Mouse (Mus musculus) cortical plate, adult 2 months (tissue): ENCODE measurements around the gene Tdo2. TPM values are rescaled to one million over a fixed set of nuclear protein-coding genes. Genes with fewer than 3 reads are reported as not detected.

Experiments used
- H3K27ac ChIP-seq: fragments of 200-500 bp; 2 replicates; pipeline ENCODE4 v1.5.1; 2012; ENCODE audit warnings: low read length, control low read depth, inconsistent platforms; ENCODE audit not compliant: insufficient read depth
- H3K4me1 ChIP-seq: fragments of 200-500 bp; 2 replicates; pipeline ENCODE4 v1.6.1; 2011; ENCODE audit warnings: low read length; ENCODE audit not compliant: control insufficient read depth, insufficient read depth
- H3K4me3 ChIP-seq: fragments of 200-500 bp; 2 replicates; pipeline ENCODE4 v1.5.1; 2011; ENCODE audit warnings: mild to moderate bottlenecking, low read length, control low read depth; ENCODE audit not compliant: insufficient read depth
- CTCF ChIP-seq: fragments of 200-500 bp; IDR thresholded peaks from 2 replicates; pipeline ENCODE4 v1.5.1; 2011; ENCODE audit warnings: mild to moderate bottlenecking, control low read depth, low read length; ENCODE audit not compliant: insufficient read depth; ENCODE audit errors: extremely low read depth
- POLR2A ChIP-seq: fragments of 200-500 bp; IDR thresholded peaks from 2 replicates; pipeline ENCODE4 v1.6.1; 2011; ENCODE audit warnings: mild to moderate bottlenecking, low read length, control low read depth; ENCODE audit not compliant: insufficient read depth; ENCODE audit errors: extremely low read depth
- polyA plus RNA-seq: library from polyadenylated mRNA; depleted of rRNA; stranded (reverse); fragments of >200 nt; gene quantifications from 2 replicates; pipeline ENCODE4 v1.2.3, GENCODE M21; 2012; rRNA removed

Gene Tdo2
- polyA plus RNA-seq = 0.52 and 1.6 TPM in 2 replicates

DNA sequence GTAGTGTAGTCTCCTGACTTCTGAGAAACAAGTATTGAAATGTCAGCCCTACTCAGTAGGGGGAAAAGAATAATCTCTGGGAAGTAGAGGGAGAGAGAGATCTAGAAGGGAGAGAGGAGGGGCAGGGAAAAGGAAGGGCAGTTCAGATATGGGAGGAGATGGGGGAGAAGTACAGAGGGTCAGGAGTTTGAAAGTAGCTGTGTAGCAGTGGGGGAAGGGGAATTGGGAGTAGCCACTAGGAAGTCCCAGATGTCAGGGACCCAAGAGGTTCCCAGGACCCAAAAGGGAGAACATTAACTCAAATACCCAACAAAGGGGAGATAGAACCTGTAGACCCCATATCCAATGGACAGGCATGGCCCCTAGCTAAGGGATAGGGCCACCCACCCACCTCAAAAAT is at the start of gene Tdo2:
TSS of gene Tdo2 (minus strand) at position 101 of the 400 bp plus-strand sequence.
- Histone ChIP-seq H3K4me1 (no peaks in the 10 kb centered on the region), H3K4me3 (no peak within 1 kb of the TSS), H3K27ac (no peak within 1 kb of the TSS)
- no peak for TF ChIP-seq CTCF
- TF ChIP-seq POLR2A = no peak

DNA sequence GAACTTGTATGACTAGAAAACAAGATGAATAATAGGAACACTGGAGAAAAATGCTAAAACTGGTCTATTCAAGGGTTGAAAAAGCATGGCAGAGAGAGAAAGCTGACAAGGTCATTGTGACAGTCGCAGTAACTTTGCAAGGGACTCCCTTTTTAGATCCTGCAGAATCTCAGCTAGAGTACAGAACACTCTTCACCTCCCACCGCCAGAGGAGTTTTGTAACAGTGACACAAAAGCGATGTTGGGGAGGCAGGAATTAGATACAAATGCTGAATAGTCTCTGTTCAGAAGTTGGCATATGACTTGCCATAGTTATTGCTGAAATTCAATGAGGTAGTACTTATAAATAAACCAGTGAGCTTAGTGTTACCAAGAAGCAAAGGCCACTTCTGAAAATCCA is 47.1 kb upstream of the Tdo2 start:
- Histone ChIP-seq H3K4me1 (no peaks in the 10 kb centered on the region; the same call in 1 of the 2 replicates), H3K27ac (no peak overlapping the region), H3K4me3 (no peak overlapping the region)
- TF ChIP-seq POLR2A (no peak), CTCF (no peak)

DNA sequence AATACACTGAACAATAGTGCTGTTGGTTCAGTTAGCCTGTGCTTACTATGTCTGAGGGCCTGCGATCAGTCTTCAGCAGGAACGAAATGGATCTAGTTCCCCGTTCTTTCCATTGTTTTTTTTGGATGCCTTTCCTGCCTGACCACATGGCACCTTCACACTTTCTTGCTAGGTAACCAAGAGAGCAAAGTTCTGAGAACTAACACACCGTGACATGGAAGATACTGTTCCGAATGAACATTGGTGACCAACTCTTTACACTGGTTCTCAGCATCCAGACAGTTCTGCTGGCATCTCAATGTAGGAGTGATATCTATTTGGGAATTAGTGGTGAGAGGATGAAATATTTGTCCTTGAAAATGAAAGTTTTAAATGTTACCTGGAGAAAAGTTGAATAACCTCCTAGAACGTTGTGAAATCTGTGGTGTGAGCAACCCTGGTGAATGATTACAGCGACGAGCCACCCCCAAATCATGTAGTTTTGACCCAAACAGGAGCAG is 46.5 kb upstream of the Tdo2 start:
- Histone ChIP-seq H3K4me1 (no peaks in the 10 kb centered on the region; the same call in 1 of the 2 replicates), H3K27ac (no peak overlapping the region), H3K4me3 (no peak overlapping the region)
- TF ChIP-seq CTCF (no peak), POLR2A (no peak)

DNA sequence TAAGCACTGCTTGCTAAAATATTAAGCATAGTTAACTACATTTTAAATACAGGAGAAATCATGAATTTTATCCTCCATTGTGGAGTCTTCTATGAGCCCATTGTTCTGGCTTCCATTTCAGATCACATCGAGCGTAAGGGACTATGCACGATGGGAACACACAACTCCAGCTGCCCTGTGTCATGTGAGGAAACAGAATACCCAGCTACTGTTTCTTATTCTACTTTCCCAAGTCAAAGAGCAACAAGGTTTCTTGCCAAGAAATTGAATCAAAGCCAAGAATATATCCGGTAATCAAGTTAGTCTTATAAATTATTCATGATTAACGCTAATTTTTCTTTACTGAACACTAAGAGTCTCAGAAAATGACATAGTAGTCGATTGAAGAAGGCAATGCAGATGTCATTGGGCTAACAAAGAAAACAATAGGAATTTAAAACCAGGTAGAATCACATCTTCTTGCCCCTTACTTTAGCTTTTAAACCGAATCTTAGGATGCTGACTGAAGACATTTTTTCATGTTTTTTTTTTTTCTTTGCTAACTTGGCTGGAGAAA is 38.2 kb upstream of the Tdo2 start:
- no peak overlapping the region for H3K4me3 ChIP-seq
- H3K27ac ChIP-seq = no peak overlapping the region
- H3K4me1 ChIP-seq = no peaks in the 10 kb centered on the region; the same call in 1 of the 2 replicates
- no peak for TF ChIP-seq CTCF
- no peak for TF ChIP-seq POLR2A

DNA sequence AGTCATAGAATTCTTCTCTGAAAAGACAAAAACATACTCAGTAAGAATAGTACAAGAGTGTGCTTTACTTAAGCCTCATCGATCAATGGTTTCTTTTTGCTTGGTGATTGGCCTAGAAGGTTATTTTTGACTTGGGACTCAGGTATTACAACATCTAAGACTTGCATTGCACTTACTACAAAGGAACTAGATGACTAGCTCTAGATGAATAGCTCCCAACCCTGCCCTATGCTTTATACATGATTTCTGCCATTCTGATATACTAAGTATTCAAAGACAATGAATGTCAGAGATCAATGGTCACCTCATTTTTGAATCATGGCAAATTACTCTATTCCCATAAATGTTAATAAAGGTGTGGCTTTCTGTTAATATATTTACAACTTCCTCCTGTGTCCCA is 31.0 kb upstream of the Tdo2 start:
- Histone ChIP-seq H3K4me1 (no peaks in the 10 kb centered on the region), H3K27ac (no peak overlapping the region), H3K4me3 (no peak overlapping the region)
- TF ChIP-seq CTCF = no peak

DNA sequence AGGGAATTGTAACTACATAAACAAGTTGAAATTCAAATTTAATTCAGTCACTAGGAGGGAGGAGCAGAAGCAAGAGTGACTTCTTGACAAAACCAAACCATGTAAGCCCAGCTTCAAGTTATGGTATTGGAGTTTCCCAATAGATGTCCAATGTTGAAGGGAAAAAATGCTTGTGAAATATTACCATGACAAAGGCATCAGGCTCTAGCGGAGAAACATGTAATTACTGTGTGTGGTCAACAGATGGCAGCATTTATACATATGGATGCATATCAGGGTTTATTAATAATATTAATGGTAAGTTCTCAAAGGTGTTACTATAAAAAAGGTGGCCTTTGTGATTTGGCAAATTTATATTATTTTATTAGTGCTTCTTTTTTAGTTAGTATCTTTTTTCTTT is 20.0 kb upstream of the Tdo2 start:
- TF ChIP-seq POLR2A (no peak), CTCF (0 out of 2 replicates have a peak, but pooled peaks have one; percentile 17)
- Histone ChIP-seq H3K4me3 (no peak overlapping the region), H3K4me1 (no peaks in the 10 kb centered on the region), H3K27ac (no peak overlapping the region)

DNA sequence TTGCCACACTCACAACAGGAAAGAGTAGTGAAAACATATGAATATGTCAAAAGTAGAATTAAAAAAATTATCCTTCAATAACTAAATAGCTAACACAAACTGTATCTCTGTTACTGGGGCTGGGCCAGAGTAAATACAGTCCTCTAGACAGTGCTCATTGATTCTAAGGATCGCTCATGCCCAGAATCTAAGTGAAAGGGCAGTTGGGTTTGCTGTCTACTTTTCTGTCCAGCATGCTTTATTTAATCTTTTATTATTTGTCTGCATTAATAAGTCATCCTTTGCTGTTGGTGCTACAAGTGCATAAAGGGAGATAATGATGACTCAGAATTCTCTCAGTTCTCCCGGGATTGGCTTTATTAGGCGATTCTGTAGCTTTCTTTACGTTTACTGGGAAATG is 19.4 kb upstream of the Tdo2 start:
- no peak for TF ChIP-seq POLR2A
- TF ChIP-seq CTCF = no peak
- Histone ChIP-seq H3K4me3 (no peak overlapping the region), H3K4me1 (no peaks in the 10 kb centered on the region), H3K27ac (no peak overlapping the region)

DNA sequence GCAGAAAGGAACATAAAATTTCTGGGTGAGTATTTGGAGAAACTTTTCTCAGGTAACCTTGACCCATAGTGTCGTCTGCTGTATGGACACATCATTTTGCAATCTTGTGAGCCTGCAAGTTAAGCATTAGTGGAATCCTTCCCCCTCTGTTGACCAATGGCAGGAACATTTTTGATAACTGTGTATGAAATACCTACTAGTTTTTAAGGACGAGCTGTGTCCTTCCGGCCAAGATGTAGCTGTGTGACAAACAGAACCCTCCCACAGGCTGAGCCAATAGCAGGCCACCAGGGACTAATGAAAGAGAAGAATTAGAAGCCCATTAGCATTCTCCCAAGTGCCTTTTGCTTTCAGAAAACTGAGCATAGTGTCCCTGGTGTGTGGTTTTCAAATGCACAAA is 14.5 kb upstream of the Tdo2 start:
- Histone ChIP-seq H3K4me1 (no peaks in the 10 kb centered on the region), H3K27ac (no peak overlapping the region), H3K4me3 (no peak overlapping the region)
- TF ChIP-seq POLR2A = no peak

DNA sequence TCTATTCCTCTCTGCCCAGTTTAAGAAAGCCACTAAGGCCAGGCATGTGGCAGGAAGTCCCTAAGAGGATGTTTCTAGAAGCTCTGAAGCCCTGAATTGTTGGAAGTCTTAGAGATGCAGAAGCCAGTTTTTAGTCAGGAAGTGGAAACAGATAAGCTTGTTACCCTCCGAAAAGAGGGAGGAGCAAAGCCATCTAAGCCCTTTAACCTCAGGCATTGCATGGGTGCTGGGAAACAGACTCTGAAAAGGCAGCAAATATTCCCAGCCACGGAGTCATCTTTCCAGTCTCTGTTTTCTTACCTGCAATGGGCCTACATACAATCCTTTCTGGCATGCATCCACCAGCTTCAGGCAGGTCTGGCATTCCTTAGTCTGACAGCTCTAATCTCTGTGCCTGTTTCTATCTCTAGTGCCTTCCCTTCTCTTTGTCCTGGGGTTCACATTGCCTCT is 13.7 kb upstream of the Tdo2 start:
- H3K4me1 ChIP-seq = no peaks in the 10 kb centered on the region
- no peak overlapping the region for H3K27ac ChIP-seq
- H3K4me3 ChIP-seq = no peak overlapping the region
- TF ChIP-seq POLR2A (no peak), CTCF (no peak)

DNA sequence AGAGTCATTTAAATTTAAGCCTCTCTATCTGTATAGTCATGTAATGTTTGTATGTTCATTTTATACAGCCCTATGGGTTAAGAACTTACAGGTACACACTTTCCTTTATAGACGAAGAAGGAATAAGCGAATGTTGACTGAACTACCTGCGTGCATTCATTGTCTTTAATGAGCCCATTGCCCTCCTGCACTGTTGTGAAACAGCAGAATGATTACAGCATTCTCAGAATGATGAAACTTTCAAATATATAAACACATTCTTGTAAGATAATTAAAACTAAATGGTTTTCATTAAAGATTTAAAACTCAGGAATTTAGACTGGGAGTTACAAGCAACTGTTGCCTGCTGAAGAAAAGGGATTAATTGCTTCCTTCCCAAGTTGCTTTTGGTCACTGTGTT is 11.6 kb upstream of the Tdo2 start:
- TF ChIP-seq POLR2A = no peak
- no peak for TF ChIP-seq CTCF
- Histone ChIP-seq H3K4me1 (no peaks in the 10 kb centered on the region), H3K27ac (no peak overlapping the region), H3K4me3 (no peak overlapping the region)
